Mouse (Mus musculus): Measurements from ENCODE around the gene Zbtb32.

Zbtb32 gene

GRCm38 (mm10) chr7:30598786-30599185, at the start of gene Zbtb32:
TSS of gene Zbtb32 (minus strand) at chr7:30598909.
- no peak for DNase-seq (ENCODE audit: low spot score)

DNA sequence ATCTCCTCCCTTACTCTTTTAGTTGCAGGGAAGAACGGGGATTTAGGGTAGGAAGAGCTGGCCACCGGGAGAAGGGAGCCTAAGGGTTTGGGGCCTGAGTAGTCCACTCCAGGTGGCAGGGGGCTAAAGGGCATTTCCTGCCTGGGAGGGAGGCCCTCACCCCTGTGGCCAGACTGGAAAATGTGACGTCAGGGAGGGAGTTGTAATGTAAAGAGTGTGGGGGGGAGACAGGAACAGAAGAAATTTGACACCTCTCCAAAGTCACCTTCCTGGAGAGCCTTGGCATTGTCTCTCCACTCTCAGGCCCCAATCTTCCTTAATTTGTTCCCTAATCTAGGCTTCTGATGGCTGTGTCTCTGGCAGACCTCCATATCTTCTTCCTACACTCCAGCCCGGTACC, 40.4 kb upstream of the Zbtb32 start:
- no peak for DNase-seq (ENCODE audit: low spot score)

DNA sequence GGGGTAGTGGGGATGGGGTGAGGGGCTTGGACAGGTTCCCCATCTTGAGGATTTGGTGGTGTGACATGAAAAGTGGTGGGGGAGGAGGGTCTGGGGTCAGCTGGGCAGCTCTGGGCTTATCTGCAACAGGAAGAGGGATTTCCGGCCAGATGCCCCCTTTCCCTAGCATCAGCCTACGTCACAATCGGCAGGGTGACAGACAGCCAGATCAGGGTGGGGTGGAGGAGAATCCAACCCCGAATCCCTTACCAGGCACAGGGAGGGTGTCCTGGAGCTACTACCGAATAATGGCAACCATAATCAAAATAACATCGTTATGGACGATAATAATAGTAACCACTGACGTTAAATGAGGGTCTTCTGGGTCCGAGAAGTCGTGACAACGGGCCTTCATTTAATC, 37.7 kb upstream of the Zbtb32 start:
- DNase-seq (ENCODE audit: low spot score), result no peak

DNA sequence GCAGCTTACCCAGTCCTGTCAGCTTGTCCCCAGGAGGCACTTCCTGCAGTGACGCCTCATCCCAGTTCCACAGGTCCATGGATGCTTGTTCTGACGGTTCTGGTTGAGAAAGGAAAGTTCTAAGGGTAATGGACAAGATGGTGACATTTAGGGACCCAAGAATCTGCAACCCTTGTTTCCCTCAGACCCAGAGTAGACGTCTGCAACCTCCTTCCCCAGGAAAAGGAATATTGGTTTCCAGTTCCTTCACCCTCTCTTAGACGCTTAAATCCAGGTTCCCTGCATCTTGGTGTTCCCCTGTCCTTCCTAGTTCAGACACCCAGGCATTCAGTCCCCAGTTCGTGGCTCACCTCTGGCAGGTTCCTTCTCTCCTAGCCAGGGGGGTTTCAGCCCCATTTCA, 37.0 kb upstream of the Zbtb32 start, which contains the start of gene Etv2:
TSS of gene Etv2 (minus strand) at position 101 of the 400 bp plus-strand sequence.
- no peak for DNase-seq (ENCODE audit: low spot score)

GRCm38 (mm10) chr7:30634621-30635020, 35.9 kb upstream of the Zbtb32 start:
- peak; percentile 35 for DNase-seq (ENCODE audit: low spot score)

- DNase-seq (ENCODE audit: low spot score), result no peak
These were observed 35.2 kb upstream of the Zbtb32 start for GRCm38 (mm10) chr7:30633762-30634412.

- no peak for DNase-seq (ENCODE audit: low spot score)
These were observed 30.3 kb upstream of the Zbtb32 start for GRCm38 (mm10) chr7:30629013-30629412.

GRCm38 (mm10) chr7:30626647-30627046, 27.9 kb upstream of the Zbtb32 start:
- DNase-seq (ENCODE audit: low spot score), result no peak

- DNase-seq (ENCODE audit: low spot score), result peak; percentile 83
These were observed 27.0 kb upstream of the Zbtb32 start, which contains the start of gene Cox6b1 for GRCm38 (mm10) chr7:30625530-30626384. TSS of gene Cox6b1 (minus strand) at chr7:30626151.

- peak; percentile 18 for DNase-seq (ENCODE audit: low spot score)
These were observed 20.5 kb upstream of the Zbtb32 start for GRCm38 (mm10) chr7:30619202-30619601.

DNA sequence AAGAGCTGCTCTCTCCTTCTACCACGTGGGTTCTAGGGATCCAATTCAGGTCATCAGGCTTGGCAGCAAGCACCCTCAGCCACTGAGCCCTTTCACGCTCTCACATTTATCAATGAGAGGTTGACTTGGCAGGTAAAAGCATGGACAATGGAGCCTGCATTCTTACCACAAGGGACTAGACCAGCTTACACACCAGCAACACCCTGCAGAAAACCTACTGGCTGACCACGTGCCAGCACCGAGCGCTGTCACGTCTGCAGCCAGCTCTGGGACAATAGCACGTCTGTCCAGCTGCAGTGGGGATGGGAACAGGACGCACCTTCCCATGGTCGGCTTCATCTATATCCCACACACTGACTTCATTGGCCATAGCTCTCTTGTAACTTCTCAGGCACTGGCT, 19.9 kb upstream of the Zbtb32 start:
- no peak for DNase-seq (ENCODE audit: low spot score)

- DNase-seq (ENCODE audit: low spot score), result no peak
These were observed 16.5 kb upstream of the Zbtb32 start for GRCm38 (mm10) chr7:30615049-30615760.

GRCm38 (mm10) chr7:30614454-30614853, 15.7 kb upstream of the Zbtb32 start:
- DNase-seq (ENCODE audit: low spot score), result no peak

GRCm38 (mm10) chr7:30613529-30614112, 14.9 kb upstream of the Zbtb32 start:
- peak; percentile 53 for DNase-seq (ENCODE audit: low spot score)

DNA sequence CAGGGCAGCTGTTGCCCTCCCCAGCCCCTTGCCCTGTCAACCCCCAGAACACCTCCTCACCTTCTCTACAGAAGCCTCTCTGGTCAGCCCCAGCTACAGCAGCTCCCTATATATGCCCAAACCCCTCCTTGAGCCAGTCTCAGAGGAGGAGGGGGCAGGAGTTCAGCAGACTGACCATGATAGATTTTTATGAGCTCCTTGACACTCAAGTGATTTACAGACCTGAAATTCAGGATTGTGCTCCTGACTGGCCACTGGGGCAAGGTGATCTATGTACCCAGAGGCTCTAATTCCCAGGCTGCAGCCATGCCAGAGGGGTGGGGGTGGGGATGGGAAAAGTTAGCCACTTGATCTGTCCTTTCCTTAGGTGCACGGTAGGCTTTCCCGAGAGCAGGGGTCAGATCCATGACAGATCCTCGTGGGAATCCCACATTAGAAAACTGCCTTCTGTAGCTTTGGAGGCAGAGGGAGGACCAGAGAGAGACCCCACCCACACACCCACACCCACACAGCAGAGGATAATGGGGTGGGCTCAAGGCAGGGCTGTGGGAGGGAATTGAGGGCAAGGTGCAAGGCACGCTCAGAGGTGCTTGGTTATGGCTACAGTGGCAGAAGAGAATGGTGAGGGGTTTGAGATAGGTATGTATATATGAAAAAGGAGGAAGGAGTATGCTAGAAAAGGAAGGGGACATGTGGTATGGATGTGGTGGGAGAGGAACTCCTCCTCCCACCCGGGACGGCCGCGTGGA, 14.1 kb upstream of the Zbtb32 start, which contains the start of gene Upk1a:
TSS of gene Upk1a (minus strand) at position 194 of the 749 bp plus-strand sequence.
- no peak for DNase-seq (ENCODE audit: low spot score)

- DNase-seq (ENCODE audit: low spot score), result no peak
These were observed 11.3 kb upstream of the Zbtb32 start for GRCm38 (mm10) chr7:30610043-30610442.

DNA sequence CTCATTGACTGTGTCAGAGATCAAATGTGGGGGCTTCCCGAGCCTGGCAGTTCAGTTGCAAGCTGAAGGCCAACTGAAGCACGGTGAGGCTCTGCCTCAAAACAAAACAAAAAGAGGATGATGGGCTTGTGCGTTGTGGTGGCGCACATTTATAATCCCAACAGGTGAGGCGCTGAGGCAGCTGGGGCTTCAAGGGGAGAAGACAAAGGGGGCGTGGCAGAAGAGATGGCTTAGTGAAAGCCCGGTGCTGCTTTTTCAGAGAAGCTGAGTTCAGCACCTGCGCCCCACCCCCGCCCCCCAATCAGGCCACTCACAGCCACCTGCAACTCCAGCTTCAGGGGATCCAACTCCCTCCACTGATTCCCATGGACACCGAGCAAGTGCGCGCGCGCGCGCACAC, 9.8 kb upstream of the Zbtb32 start:
- DNase-seq (ENCODE audit: low spot score), result no peak

GRCm38 (mm10) chr7:30607706-30608309, 9.1 kb upstream of the Zbtb32 start:
- no peak for DNase-seq (ENCODE audit: low spot score)

- DNase-seq (ENCODE audit: low spot score), result no peak
These were observed 6.2 kb upstream of the Zbtb32 start for GRCm38 (mm10) chr7:30604944-30605343.

GRCm38 (mm10) chr7:30604424-30604823, 5.7 kb upstream of the Zbtb32 start:
- no peak for DNase-seq (ENCODE audit: low spot score)

DNA sequence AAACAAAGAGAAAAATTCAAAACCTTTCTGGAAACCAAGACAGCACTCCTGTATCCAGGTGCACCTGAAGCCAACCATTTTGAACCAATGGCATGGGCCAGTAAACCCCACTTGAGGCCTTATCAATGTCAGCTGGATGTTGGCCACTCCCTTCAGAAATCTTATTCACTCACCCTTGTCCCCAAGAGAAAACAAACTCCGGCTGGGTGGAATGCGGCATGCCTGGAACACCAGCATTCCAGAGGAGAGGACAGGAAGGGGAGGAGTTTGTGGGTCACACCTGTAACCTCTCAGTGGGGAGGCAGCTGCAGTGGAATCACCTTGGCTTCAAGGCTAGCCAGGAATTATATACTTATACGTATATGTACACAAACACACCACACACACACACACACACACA, 3.9 kb upstream of the Zbtb32 start:
- no peak for DNase-seq (ENCODE audit: low spot score)
